Mouse (Mus musculus): ENCODE results near the gene Nfix. TPM values are rescaled to one million over a fixed set of nuclear protein-coding genes. Genes with fewer than 3 reads are reported as not detected.

Gene Nfix
- polyA plus RNA-seq, 2 experiments from 2014 or later: 2.8 to 7.2 TPM

DNA sequence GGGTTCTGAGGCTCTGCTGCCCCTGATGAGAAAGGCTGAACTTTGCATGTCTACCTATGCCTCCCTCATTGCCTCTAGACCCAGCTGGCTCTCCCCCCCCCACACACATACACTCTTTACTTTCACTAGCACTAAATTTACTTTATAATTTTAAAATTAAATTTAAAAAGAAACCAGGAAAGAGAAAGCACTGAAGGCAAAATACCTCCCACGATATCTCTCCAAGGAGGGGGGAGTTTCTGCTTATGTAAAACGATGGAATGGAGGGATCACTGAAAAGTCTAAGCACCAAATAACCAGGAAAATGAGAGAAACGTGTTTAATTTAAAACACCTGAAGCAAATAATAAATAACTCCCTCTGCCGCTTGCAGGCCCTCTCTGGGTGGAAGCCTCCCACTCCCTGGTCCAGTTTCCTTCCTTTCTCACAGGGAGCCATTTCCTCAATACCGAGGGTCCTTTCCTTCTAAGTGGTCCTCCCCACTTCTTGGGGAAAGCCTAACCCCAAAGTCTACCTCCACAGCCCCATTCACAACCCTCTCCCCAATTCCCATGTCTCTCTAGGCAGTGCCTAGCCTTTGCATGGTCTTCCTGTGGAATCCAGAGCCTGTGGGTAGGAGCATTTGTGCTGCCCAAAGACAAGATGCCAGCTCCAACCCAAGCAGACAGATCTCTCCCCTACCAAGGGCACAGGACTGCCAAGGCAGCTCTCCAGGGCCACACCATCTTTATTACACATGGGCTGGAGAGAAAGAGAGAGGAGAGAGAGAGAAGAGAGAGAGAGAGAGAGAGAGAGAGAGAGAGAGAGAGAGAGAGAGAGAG is 18.2 kb downstream of the Nfix start:
- ATAC-seq: no peak

DNA sequence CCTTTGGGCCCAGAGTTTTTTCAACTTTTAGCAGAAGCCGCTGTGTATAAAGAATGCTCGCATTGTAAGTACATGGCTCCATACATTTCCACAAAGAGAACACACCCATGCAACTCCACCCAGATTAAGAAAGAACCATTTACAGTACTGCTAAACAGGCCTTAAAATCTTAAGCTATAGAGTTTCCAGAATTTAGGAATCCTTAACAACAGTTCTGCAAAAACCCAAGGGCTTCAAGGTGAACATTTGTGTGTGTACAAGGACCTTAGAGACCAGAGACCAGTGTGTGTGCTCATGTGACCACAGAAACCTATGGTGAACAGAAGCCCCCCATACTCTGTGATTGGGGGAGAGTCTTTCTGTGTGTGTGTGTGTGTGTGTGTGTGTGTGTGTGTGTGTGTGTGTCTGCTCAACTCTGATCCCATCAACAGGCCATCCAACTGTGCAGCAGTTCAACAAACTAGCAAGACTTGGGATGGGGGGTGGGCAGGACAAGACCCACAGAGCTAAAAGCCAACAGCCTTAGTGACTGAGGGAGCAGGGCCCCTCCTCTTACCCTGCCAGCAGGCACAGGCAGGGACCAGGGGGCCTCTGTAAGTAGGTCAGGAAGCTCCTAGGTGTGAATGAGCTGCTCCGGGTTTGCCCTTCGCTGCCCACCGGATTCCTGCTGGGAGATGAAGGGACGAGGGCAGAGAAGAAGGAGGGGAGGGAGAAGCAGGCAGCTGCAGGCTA is 19.0 kb downstream of the Nfix start:
- ATAC-seq: no peak

DNA sequence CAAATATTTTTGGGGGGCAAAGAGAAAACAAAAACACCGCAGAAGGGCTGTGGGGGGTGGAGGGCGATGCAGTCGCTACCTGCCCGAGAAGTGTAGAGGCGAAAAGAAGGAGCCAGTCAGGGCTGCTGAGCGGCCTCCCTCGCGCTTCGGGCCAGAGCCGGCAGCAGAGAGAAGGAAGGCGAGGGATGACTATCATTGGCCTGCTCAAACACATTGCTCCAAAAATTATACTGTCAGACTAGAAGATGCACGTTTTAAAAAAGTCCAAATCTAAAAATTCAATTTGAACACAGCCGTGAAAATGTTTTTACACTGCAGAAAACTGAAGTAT is 20.0 kb downstream of the Nfix start:
- ATAC-seq: no peak

DNA sequence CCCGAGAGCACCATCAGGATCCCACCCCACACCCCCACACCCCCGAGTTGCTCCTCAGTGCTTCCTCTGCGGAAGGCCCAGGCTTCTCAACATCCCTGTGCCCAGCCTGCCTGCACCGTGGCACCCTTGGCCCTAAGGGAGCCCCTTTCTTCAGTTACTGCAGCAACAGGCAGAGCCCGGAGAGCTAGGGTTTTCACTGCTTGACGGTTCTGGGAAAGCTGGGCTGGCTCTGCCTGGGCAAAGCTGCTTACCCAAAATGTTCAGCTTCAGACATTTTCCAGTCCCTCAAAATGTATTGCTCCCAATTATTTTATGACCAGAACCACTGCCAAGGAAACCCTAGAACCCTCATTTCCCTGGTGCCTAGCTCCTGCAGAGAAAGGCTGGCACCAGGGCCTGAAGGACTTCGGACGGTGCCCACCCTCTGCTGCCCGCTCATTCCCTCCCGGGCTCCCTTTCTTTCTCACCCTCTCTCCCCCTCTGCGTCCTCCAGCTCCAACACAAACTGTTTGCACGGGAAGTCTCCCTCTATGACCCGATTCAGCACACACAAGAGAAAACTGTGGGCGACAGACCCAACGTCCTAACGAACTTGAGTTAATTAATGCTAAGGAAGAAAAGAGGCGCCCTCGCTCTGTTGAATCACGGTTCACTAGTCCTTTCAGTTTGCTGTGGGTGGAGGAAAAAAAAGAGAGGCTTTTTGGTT is 20.5 kb downstream of the Nfix start:
- no peak for ATAC-seq

DNA sequence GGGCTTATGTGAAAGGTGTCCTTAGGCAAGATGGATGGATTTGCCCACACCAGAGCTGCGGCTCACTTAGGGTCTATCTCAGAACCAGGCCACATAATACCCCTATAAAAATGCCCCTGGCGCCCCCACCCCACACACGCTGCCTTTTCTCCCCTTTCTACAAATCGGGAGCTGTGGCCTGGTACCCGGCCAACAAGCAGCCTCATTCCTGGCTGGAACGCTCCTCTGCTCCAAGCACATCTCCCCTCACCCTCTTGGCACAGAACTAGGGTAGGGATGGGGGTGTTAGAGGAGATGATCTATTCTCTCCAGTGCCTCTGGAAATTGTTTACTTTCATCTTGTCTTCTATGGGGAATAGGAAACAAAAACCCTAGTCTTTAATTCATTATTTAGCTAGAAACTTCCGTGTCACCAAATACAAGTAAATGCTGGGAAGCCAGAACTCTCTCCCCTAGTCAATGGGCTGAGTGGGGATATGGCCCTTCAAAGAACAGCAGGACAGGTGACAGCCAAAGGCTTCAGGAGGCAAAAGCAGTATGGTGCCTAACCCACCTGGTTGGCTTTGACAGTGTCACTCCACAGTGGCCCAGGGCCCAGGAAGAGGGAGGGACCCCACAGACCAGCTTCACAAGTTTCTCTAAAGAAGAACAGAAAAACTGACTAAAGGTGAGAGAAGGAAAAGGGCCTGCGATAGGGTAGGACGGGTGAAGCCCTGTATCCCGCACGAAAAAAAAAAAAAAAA is 21.3 kb downstream of the Nfix start:
- ATAC-seq: no peak

DNA sequence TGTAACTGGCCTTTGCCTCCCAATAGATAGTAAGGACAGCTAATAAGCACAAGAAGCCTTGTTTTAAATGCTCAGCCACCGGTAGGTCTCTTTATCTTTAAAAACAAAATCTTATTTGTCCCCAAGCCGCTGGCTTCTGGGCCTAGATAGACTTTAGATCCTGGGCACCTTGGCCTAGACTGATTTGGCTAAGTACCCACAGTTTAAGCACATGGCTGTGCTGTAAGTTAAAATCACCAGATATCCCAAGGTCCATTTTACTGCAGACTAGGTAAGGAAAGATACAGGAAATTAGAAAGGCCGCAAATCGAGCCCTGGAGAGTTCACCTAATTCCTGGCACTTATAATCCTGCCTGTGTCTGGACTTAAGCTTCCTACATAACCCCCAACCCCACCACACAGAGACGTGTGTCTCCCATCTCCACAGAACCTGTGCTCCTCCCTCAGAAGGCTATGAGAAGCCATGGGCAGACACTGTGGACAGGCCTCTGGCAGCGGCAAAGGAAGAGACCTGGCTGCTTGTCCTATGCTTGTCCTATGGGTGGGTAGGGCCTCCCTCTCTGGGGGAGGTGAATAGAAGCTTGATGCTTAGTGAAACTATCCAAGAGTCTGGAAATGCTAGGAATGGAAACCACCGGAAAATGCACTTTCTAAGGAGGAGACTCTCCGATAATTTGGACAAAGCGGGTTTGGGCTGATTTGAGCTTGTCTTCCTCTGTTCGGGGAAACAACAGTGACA is 22.1 kb downstream of the Nfix start:
- ATAC-seq: no peak

DNA sequence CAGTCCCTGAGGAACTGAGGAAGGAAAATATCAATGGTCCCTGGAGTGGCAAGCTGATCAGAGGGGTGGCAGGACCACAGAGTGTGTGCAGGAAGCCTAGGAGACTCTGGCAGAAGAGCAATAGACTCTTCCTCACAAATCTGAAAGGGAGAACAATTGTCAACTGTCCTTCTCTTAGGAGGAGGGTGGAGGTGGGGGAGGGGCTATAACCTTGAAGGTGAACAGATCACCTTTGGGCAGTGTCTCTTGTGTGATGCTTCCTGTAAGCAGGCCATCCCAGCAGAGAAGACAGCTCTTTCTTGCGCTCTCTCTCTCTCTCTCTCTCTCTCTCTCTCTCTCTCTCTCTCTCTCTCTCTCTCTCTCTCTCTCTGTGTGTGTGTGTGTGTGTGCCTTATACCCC is 23.6 kb downstream of the Nfix start:
- ATAC-seq: no peak

DNA sequence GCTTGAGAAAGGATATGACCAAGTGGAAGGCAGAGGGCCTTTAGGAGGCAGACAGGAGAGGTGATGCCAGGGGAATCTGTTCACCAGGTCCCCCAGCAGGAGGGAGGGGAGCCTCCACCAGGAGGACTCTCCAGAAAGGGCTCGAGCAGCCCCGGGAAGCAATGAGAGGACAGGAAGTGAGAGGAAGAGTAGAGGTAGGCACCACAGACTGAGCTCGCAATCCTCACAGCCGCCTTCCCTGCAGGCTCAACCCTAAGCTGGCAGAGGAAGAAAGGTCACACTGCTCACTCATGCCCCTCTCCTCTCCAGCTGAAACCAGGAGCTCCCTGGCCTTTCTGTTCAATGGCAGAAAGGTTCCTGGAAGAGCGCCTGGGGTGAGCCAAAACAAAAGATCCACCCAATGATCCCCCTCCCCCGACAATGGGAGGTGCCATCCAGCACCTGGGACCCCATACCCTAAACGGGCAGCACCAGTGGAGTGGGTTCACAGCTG is 24.5 kb downstream of the Nfix start:
- ATAC-seq: no peak

DNA sequence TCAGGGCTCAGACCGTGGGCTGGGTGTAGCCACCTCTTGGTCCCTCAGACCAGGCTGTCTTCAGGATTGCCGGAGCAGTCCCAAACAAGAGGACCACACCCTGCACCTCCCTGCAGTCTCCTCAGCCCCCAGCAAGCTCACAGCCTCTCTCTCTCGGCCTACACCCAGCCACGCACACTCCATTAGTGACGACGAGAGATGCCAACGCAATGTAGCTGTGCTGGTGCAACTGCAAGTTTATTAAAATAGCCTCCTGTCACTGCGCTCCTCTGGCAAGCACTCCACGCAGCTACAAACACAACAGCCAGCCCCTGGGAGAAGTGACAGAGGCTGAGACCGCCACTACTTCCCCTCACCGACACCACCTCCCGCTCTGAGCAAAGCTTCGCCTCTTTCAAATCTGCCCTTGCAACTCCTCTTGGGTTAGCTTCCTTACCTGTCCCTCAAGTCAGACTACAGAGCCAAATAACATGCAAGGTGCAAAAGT is 25.0 kb downstream of the Nfix start:
- ATAC-seq: no peak

DNA sequence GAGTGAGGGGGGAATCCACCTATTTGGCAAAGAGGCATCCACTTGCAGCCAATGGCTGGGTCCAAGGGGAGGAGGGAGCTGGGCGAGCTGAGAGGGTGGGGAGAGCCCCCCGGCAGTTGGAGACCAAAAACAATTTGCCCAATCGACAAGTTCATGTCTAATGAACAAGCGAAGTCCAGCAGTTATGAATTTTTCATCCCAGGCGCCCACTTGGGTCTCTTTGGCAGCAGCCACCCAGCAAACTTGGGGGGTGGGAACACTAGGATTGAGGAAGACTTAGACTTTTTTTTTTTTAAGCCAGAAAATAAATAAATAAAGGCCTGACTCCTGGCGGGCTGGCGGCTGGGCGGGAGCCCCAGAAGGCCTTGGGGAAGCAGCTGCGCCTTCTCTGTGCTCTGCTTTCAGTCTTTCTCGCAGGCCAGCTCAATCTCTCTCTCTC is 25.7 kb downstream of the Nfix start:
- ATAC-seq: no peak

DNA sequence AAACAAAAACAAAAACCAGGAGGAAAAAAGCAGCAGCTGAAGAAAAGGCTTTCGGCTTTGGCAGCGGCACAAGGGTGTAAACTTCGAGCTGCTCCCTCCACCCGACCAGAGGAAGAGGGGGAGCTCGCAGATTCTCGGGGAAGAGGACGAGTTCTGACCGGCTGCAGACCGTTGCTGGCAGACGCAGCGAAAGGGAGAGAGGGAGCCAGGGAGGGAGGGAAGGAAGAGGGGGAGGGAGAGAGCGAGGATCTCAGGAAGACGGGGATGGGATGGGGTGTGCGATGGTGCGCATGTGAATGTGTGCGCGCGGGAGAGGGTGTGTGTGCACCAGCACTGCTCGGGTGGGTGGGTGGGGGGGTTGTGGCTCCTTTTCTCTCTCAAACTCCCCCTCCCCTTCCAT is 26.3 kb downstream of the Nfix start:
- ATAC-seq: no peak

DNA sequence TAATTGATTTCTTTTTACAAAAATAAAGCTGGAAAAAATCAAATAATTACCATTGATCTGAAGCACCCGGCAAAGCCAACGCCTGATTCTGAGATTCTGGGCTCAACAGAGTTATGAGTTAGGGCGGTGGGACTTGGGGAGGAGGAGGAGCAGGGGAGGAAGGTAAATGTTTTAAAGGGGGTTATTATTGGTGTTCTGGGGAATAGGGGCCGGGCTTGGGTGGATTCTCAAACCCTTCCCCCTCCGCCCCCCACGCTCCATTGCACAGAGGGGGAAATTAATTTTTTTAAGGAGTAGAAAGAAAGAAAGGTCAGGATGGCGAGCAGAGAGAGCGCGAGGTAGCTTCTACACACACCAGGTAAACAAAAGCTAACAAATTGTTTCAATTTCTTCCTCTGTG is 26.8 kb downstream of the Nfix start:
- no peak for ATAC-seq

DNA sequence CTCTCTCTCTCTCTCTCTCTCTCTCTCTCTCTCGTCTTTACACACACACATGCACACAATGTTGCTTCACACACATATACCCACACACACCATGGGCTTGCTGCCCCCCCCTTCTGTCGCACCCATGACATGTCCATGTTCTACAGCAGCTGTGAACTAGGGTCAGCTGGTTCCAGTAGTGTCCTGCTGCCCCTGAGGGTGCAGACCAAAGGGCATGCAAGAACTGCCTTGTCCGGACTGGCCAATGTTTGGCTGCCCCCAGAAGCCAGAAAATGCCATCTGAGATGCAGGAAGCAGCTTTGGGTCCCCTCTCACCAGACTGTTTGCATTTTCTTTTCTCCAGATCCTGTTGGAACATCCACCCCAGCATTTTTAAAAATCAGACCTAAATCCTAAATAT is 27.5 kb downstream of the Nfix start:
- ATAC-seq: no peak

DNA sequence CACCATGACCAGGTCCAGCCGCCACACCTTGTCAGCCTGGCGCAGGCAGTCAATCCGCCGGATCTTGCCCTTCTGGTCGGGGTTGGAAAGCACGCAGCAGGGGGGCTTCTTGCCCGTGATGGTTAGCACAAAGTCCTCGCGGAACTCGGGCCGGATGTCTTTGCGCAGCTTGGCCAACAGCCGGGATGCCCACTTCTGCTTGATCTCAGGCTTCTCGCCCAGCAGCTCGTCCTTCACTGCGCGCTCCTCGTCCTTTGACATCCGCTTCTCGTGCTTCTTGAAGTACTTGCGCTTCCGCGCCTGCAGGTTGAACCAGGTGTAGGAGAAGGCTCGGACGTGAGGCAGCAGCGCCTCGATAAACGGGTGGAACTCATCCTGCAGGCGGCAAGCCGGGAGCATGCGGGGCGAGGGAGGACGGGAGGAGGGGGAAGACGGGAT is 28.2 kb downstream of the Nfix start:
- ATAC-seq: no peak

DNA sequence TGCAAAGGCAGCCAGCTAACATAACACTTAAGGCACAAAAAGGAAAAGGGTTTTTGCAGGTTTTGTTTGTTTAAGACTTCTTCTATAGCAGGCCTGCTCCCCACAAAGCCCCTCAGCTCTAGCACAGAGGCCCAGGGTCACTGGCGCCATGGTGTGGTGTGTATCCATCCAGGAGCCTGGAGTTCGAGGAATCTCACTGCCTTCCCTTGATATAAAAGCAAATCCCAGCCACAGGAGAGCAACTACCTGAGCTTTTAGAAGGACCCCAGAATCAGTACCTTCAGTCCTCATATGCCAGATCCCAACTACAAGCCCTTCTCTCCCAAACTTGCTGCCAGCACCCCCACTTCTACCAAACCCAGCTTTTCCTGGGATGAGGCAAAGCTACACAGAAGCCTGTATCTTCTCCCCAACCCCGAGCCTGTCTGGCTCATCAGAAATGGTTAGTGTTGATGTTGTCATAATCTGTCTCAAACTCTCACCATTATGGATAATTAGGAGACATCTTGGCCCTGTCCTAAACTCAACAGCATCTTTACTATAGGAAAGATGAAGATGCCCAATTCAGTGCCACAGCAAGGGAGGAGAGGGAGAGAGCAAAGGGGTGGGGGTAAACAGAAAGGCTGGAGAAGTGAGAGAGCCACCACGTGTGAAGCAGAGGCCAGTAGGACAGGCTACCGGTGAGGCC is 29.0 kb downstream of the Nfix start:
- no peak for ATAC-seq

DNA sequence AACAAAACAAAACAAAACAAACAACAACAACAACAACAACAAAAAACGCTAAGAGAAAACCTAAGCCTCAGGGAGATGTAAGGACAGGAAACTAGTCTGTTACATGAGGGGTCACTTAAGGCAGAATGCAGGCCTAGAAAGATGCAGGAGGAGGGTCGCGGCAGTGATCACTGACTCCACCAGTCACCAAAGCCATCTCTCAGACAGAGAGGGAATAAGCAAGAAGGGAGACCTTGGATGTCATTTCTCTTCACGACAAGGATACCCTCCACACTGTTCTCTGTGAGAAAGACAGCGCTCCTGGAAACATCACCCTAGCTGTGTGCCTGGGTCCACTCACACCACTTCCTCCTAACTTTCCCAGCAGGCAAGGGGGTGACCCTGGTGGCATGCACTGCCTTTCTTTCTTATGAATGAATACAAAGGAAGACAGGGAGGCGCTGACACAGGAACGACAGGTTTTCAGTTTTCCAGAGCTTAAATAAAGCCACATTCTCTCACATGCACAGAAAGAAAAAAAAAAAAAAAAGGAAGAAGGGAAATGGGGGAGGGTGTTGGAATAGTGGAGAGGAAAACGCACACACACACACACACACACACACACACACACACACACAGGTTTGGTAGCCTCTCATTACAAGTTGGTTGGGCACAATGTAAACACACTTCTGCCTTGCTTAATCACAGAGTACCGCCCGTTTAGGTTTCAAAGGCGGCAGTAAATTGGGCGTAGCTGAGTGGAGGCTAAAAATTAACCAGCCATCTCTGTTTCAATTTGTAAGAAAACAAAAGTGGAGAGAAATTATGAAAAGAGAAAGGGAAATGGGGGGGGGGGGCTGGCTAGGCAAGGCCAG is 29.8 kb downstream of the Nfix start:
- no peak for ATAC-seq

DNA sequence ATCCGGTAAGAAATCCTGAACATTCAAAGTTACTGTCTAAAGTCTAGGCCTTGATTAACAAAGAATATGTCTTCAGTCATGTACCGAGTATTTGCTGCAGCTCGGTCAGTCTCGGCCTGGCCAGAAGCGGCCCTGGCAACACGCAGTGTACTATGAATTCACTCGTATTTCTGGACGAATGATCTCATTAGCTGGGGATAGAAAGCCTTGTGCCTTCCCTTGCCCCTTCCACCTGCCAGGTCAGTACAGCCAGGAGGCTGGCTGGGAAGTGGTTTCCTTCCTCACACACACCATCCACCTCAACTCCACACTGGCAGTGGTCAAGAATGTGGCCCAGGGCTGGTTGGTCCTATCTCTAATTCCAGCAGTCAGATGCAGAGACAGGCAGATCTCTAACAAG is 30.8 kb downstream of the Nfix start:
- ATAC-seq: no peak

DNA sequence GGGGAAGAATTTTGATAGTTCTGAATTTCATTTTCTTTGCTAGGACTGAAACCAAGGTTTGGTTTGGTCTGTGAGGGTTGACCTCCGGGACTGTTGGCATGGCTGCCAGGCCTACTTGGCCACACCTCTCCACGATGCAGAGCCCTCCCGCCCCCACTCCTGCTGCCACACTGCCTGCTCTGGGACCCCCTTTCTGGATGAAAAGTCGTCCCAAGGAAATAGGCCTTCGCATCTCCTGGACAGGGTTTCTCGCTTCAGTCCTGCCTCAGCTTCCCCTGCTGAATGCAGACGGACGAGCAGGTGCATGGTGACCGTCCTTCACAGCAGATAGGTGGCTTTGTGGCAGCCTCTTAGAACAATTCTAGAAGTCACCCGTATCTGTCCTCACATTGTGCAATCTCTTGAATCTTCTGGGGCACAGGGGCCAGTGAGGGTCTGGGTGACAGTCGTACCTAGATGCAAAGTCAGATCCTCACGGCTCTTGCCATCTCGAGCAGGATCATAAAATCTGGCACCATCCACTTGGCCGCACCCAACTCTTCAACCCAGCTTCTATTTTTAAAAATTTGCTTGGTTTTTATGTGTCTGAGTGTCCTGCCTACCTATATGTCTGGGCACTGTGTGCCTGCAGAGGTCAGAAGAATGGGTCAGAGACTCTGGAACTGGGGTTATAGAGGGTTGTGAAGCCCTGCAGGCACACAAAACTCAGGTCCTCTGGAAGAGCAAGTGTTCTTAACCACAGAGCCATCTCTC is 31.6 kb downstream of the Nfix start:
- ATAC-seq: no peak

DNA sequence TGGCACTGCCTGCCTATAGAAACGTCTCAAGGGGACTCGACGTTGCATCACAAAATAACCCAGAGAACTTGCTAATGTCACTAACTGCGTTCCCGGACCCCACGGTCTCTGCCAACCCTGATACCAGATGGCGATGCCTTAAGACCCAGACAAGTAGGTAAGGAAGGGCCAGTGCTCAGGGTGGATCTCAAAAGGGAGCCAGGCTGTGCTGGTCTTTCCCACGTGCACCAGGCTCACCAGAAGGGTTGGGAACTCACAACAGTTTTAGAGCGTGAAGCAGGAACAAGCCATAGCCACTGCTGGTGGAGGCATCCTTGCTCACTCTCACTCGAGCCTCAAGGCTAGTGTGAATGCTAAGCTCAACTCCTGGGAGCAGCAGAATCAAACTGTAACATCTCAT is 32.9 kb downstream of the Nfix start:
- ATAC-seq: no peak

Data from CD4-positive, CD25-positive, alpha-beta regulatory T cell, adult 4 months (primary cell).